Mouse (Mus musculus): ENCODE results near the gene Tusc2. TPM values are rescaled to one million over a fixed set of nuclear protein-coding genes. Genes with fewer than 3 reads are reported as not detected.

Gene Tusc2
- 49.0 and 53.0 TPM in 2 replicates for polyA plus RNA-seq (2014; fragmentation: Nextera tagmentation; extraction: Ambion mirVana)

DNA sequence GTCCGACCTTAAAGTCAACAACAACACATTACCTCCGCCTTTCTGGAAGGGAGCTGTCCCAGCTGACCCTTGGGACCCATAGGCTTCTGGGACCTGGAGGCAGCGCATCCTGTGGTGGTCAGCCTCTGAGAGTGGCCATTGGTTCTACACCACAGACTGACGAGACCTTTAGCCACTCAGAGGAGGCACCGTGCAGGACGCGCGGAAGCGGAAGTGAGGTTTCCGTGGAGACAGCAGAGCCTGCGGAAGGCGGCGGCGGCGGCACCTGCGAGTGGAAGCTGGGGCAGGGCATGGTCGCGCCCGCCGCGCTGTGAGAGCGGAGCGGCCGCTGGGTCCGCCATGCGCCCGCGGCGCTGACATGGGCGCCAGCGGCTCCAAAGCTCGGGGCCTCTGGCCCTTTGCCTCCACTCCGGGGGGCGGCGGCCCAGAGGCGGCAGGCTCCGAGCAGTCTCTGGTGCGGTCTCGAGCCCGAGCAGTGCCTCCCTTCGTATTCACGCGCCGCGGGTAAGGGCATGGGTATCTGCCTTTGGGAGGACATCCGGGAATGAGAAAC is at the start of gene Tusc2:
Gene Tusc2, plus strand, starts transcription at position 227 of the 553 bp plus-strand sequence.
- WGBS: under 1% methylated on average over 46 of the region's 46 CpGs
- H3K36me3 ChIP-seq (ENCODE audit: control insufficient read depth, insufficient read depth, low read length): peaks cover 71% of the 10 kb centered on the region
- peak within 1 kb of the TSS; percentile 88 for H3K4me2 ChIP-seq (ENCODE audit: low read length)
- H3K9ac ChIP-seq (ENCODE audit: low read length): peak within 1 kb of the TSS; percentile 86
- no peaks in the 10 kb centered on the region for H3K27me3 ChIP-seq (ENCODE audit: control insufficient read depth, insufficient read depth, low read length)
- peak; percentile 83 for ATAC-seq (ENCODE audit: insufficient number of reproducible peaks, insufficient read depth, low FRiP score, low read depth)
- H3K27ac ChIP-seq (replicated peaks in 1 of 2; ENCODE audit: control insufficient read depth in 1 of 2, insufficient read depth in 1 of 2, low read depth in 2 of 2, low read length in 2 of 2): peak within 1 kb of the TSS; percentile 34 to 69; a peak in 3 of 4 replicates
- no peaks in the 10 kb centered on the region for H3K9me3 ChIP-seq (ENCODE audit: control insufficient read depth, low read length)
- H3K4me1 ChIP-seq (ENCODE audit: control insufficient read depth in 2 of 2, insufficient read depth in 2 of 2, low read length in 2 of 2): peaks cover 17 to 38% of the 10 kb centered on the region in 2 experiments
- H3K4me3 ChIP-seq (ENCODE audit: control insufficient read depth in 1 of 2, insufficient read depth in 1 of 2, low read depth in 1 of 2, low read length in 2 of 2): peak within 1 kb of the TSS; percentile 72 to 75

DNA sequence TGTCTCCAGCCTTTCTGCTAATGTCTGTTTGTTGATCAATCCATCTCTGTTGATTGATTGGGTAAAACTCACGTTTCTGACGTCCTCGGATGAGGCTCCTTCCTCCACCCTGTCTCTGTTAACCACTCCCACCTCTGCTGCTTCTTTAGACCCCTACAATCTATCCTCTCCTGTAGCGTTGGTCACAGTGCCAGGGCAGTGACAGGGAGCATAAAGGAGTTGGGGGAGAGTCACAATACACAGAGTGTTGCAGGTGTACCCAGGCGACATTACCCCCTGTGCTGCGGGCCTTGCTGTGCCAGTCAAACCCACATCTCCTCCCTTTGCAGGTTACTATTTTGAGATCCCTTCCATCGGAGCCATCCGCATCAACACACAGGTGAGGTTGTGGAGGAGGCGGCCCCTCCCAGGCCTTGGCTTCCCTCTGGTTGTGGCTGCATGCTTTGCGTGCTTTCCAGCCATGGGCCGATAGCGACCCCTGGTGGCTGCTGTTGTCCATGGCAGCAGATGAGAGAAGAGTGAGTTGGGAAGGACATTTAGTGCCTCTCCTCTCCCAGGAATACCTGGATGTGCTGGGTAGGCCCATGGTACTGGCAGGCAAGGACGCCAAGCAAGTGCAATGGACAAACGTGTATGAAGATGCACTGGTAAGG is 48.6 kb upstream of the Tusc2 start:
- Histone ChIP-seq H3K4me1 (ENCODE audit: control insufficient read depth in 2 of 2, insufficient read depth in 2 of 2, low read length in 2 of 2) (peaks cover 0 to 4% of the 10 kb centered on the region in 2 experiments; a peak in 1 of 4 replicates), H3K4me3 (ENCODE audit: control insufficient read depth in 1 of 2, insufficient read depth in 1 of 2, low read depth in 1 of 2, low read length in 2 of 2) (no peak overlapping the region), H3K27me3 (ENCODE audit: control insufficient read depth, insufficient read depth, low read length) (peaks cover 4% of the 10 kb centered on the region; the same call in 1 of the 2 replicates), H3K9me3 (ENCODE audit: control insufficient read depth, low read length) (no peaks in the 10 kb centered on the region), H3K36me3 (ENCODE audit: control insufficient read depth, insufficient read depth, low read length) (no peaks in the 10 kb centered on the region), H3K9ac (ENCODE audit: low read length) (no peak overlapping the region), H3K4me2 (ENCODE audit: low read length) (no peak overlapping the region), H3K27ac (replicated peaks in 1 of 2; ENCODE audit: control insufficient read depth in 1 of 2, insufficient read depth in 1 of 2, low read depth in 2 of 2, low read length in 2 of 2) (no peak overlapping the region)
- no peak for ATAC-seq (ENCODE audit: insufficient number of reproducible peaks, insufficient read depth, low FRiP score, low read depth)
- WGBS: 26% methylated on average over 14 of the region's 14 CpGs

DNA sequence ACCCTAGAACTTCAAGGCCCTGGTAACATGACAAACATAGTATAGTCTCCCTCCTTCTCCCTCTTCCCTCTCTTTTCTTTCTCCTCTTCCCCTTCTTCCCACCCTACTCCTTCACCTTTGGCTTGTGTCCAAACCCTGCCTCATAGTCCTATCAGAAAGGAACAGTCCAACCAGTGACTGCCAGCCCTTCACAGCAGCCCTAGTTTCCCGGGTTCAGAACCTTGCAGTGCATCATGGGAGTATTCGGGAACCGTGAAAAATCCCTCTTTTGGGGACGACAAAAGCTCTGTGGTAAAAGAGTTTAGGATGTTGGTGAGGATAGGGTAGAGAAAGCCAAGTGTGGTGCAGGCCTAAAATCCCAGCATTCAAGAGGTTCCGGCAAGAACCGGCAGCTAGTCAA is 42.7 kb upstream of the Tusc2 start:
- no peak overlapping the region for H3K4me2 ChIP-seq (ENCODE audit: low read length)
- H3K9ac ChIP-seq (ENCODE audit: low read length): no peak overlapping the region
- no peak for ATAC-seq (ENCODE audit: insufficient number of reproducible peaks, insufficient read depth, low FRiP score, low read depth)
- H3K4me1 ChIP-seq (ENCODE audit: control insufficient read depth in 2 of 2, insufficient read depth in 2 of 2, low read length in 2 of 2): peaks cover 9 to 11% of the 10 kb centered on the region in 2 experiments; a peak in 3 of 4 replicates
- no peak overlapping the region for H3K4me3 ChIP-seq (ENCODE audit: control insufficient read depth in 1 of 2, insufficient read depth in 1 of 2, low read depth in 1 of 2, low read length in 2 of 2)
- 67% methylated on average over 6 of the region's 6 CpGs for WGBS
- H3K27ac ChIP-seq (replicated peaks in 1 of 2; ENCODE audit: control insufficient read depth in 1 of 2, insufficient read depth in 1 of 2, low read depth in 2 of 2, low read length in 2 of 2): no peak overlapping the region
- H3K27me3 ChIP-seq (ENCODE audit: control insufficient read depth, insufficient read depth, low read length): peaks cover 4% of the 10 kb centered on the region
- no peaks in the 10 kb centered on the region for H3K36me3 ChIP-seq (ENCODE audit: control insufficient read depth, insufficient read depth, low read length)
- H3K9me3 ChIP-seq (ENCODE audit: control insufficient read depth, low read length): no peaks in the 10 kb centered on the region

DNA sequence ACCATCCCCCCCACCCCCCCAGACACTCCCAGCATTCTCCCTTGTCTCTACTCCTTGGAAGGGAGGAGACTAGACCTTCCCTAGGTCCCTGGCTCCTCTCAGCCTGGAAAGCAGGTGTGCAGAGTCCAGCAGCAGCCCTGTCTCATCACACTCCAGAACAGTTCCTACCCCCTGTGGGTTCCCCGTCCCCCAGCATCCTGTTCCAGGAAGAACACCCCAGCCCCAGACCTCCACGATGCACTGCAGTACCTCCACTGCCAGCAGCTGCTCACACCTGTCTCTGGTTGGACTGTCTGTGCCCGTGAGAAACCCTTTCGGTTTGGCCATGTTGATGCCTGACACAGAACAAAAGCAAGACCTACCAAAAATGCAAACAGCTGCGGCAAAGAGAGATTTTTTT is 41.9 kb upstream of the Tusc2 start:
- H3K27ac ChIP-seq (replicated peaks in 1 of 2; ENCODE audit: control insufficient read depth in 1 of 2, insufficient read depth in 1 of 2, low read depth in 2 of 2, low read length in 2 of 2): no peak overlapping the region
- H3K36me3 ChIP-seq (ENCODE audit: control insufficient read depth, insufficient read depth, low read length): no peaks in the 10 kb centered on the region
- H3K9ac ChIP-seq (ENCODE audit: low read length): no peak overlapping the region
- peaks cover 12% of the 10 kb centered on the region for H3K27me3 ChIP-seq (ENCODE audit: control insufficient read depth, insufficient read depth, low read length)
- no peak for ATAC-seq (ENCODE audit: insufficient number of reproducible peaks, insufficient read depth, low FRiP score, low read depth)
- H3K9me3 ChIP-seq (ENCODE audit: control insufficient read depth, low read length): no peaks in the 10 kb centered on the region
- H3K4me3 ChIP-seq (ENCODE audit: control insufficient read depth in 1 of 2, insufficient read depth in 1 of 2, low read depth in 1 of 2, low read length in 2 of 2): no peak overlapping the region
- WGBS: 58% methylated on average over 5 of the region's 5 CpGs
- H3K4me1 ChIP-seq (ENCODE audit: control insufficient read depth in 2 of 2, insufficient read depth in 2 of 2, low read length in 2 of 2): peaks cover 9 to 12% of the 10 kb centered on the region in 2 experiments
- H3K4me2 ChIP-seq (ENCODE audit: low read length): peak overlapping the region; percentile 59

DNA sequence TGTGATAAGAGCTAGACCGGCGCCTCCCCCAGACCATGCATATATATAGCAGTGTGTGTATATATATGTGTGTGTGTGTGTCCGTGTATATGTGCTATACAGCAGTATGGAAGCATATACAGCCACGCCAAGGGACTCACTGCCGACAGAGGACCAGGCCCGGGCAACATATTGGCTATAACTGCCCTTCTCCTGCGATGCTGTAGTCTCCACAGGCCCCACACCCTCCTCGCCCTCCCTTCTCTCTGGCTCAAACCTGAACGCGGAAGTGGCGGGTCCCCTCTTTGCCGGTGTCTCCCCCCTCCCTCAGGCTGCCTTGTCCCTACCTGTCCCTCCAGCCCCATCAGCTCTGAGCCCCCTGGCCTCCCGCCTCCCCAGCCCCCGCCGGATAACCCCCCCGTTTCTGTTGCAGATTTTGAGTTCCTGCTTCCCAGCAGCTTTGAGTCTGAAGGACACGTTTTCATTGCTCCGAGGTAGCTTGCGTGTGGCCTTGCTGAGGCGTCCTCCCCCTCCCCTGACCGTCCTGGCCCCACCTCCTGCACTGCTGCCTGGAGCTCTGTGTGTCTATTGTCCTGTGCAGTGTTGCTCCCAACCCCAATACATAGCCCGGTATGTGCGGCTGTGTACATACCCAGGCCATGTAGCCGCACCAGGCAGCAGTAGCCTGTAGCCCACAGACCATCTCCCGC is 41.2 kb upstream of the Tusc2 start:
- ATAC-seq (ENCODE audit: insufficient number of reproducible peaks, insufficient read depth, low FRiP score, low read depth): peak; percentile 29; the same call in 1 of the 2 replicates
- 24% methylated on average over 25 of the region's 25 CpGs for WGBS
- peak overlapping the region; percentile 59 for H3K4me2 ChIP-seq (ENCODE audit: low read length)
- H3K4me1 ChIP-seq (ENCODE audit: control insufficient read depth in 2 of 2, insufficient read depth in 2 of 2, low read length in 2 of 2): peaks cover 13 to 19% of the 10 kb centered on the region in 2 experiments
- no peaks in the 10 kb centered on the region for H3K9me3 ChIP-seq (ENCODE audit: control insufficient read depth, low read length)
- H3K4me3 ChIP-seq (ENCODE audit: control insufficient read depth in 1 of 2, insufficient read depth in 1 of 2, low read depth in 1 of 2, low read length in 2 of 2): 0 out of 4 replicates have a peak overlapping the region, but pooled peaks have one; percentile 8 to 16
- peak overlapping the region; percentile 31 to 33; a peak in 2 of 4 replicates for H3K27ac ChIP-seq (replicated peaks in 1 of 2; ENCODE audit: control insufficient read depth in 1 of 2, insufficient read depth in 1 of 2, low read depth in 2 of 2, low read length in 2 of 2)
- H3K9ac ChIP-seq (ENCODE audit: low read length): peak overlapping the region; percentile 44
- peaks cover 16% of the 10 kb centered on the region for H3K27me3 ChIP-seq (ENCODE audit: control insufficient read depth, insufficient read depth, low read length)
- H3K36me3 ChIP-seq (ENCODE audit: control insufficient read depth, insufficient read depth, low read length): no peaks in the 10 kb centered on the region

DNA sequence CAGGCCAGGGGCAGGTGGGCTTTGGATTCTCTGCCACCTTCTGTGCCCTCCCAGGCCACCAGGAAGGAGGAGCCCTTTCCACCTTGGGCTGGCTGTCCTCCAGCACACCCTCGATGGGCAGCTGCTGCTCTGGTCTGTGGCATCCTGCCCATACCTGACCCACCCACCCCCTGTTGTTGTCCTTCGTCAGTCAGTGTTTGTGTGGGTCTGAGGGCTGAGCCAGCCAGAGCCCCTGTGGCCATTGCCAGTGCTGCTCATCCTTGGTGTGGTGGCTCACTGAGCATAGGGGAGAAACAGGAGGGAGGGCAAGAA is 40.7 kb upstream of the Tusc2 start:
- WGBS: 50% methylated on average over 2 of the region's 2 CpGs
- no peaks in the 10 kb centered on the region for H3K9me3 ChIP-seq (ENCODE audit: control insufficient read depth, low read length)
- H3K27ac ChIP-seq (replicated peaks in 1 of 2; ENCODE audit: control insufficient read depth in 1 of 2, insufficient read depth in 1 of 2, low read depth in 2 of 2, low read length in 2 of 2): peak overlapping the region in 1 of 2 experiments; percentile 33; a peak in 1 of 4 replicates
- no peaks in the 10 kb centered on the region for H3K36me3 ChIP-seq (ENCODE audit: control insufficient read depth, insufficient read depth, low read length)
- H3K9ac ChIP-seq (ENCODE audit: low read length): peak overlapping the region; percentile 44
- no peak overlapping the region for H3K4me3 ChIP-seq (ENCODE audit: control insufficient read depth in 1 of 2, insufficient read depth in 1 of 2, low read depth in 1 of 2, low read length in 2 of 2)
- no peak for ATAC-seq (ENCODE audit: insufficient number of reproducible peaks, insufficient read depth, low FRiP score, low read depth)
- peak overlapping the region; percentile 59 for H3K4me2 ChIP-seq (ENCODE audit: low read length)
- peaks cover 16% of the 10 kb centered on the region for H3K27me3 ChIP-seq (ENCODE audit: control insufficient read depth, insufficient read depth, low read length)
- H3K4me1 ChIP-seq (ENCODE audit: control insufficient read depth in 2 of 2, insufficient read depth in 2 of 2, low read length in 2 of 2): peaks cover 15 to 24% of the 10 kb centered on the region in 2 experiments

DNA sequence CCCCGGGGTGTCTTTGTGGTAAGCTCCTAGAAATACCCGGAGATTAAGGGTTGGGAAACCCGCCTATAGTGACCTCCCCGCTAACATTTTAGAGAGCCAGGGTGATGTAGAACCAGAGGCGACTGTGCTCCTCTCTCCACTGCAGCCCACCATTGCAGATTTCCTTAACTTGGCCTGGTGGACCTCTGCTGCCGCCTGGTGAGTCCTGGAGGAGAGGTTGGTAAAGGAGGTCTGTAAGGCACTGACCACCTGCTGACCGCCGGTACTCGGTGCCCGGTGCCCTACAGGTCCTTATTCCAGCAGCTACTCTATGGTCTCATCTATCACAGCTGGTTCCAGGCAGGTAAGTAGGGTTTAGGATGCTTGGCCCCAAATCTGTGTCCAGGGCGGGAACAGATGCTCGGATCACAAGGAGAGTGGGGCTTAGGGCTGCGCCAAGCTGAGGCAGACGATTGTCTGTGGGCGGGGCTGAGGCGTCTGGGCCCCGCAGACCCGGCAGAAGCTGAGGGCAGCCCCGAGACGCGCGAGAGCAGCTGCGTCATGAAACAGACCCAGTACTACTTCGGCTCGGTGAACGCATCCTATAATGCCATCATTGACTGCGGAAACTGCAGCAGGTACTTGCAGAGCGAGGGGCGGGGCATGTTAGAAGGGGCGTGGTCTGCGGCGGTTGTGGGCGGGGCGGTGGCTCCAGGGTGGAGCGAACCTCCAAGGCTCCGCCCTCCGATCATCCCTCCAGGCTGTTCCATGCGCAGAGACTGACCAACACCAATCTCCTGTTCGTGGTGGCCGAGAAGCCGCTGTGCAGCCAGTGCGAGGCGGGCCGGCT is 36.6 kb upstream of the Tusc2 start:
- 13% methylated on average over 44 of the region's 44 CpGs for WGBS
- Histone ChIP-seq H3K9ac (ENCODE audit: low read length) (no peak overlapping the region), H3K27me3 (ENCODE audit: control insufficient read depth, insufficient read depth, low read length) (peaks cover 20% of the 10 kb centered on the region), H3K4me1 (ENCODE audit: control insufficient read depth in 2 of 2, insufficient read depth in 2 of 2, low read length in 2 of 2) (peaks cover 15 to 24% of the 10 kb centered on the region in 2 experiments), H3K27ac (replicated peaks in 1 of 2; ENCODE audit: control insufficient read depth in 1 of 2, insufficient read depth in 1 of 2, low read depth in 2 of 2, low read length in 2 of 2) (no peak overlapping the region), H3K9me3 (ENCODE audit: control insufficient read depth, low read length) (no peaks in the 10 kb centered on the region), H3K4me2 (ENCODE audit: low read length) (peak overlapping the region; percentile 65), H3K36me3 (ENCODE audit: control insufficient read depth, insufficient read depth, low read length) (no peaks in the 10 kb centered on the region), H3K4me3 (ENCODE audit: control insufficient read depth in 1 of 2, insufficient read depth in 1 of 2, low read depth in 1 of 2, low read length in 2 of 2) (peak overlapping the region; percentile 33 to 40)
- ATAC-seq (ENCODE audit: insufficient number of reproducible peaks, insufficient read depth, low FRiP score, low read depth): 0 out of 2 replicates have a peak, but pooled peaks have one; percentile 28
